Mouse (Mus musculus): ENCODE data around the gene Cfap221.

DNA sequence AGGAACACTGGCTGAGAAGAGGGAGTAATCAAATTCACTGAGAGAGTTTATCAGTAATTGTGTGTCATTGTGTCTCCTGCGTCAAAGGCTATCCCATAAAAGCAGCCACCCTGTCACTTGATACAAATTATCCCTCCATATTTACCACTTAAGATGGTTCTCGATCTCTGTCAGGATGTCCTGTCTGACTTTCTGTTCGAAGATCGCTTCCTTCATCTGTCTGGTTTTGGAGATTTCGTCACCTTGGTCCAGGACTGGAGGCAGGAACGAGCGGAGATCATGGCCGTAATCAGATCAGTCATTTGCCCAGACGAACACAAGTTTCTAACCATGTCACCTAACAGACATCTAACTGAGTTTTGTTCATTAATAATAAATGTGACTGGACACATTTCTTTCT, 43.6 kb downstream of the Cfap221 start:
- TF ChIP-seq CTCF (IDR thresholded peaks at IDR 0.05; ENCODE audit: low read depth), result no peak
- TF ChIP-seq EP300 (optimal IDR thresholded peaks at IDR 0.05), result no peak

All from stomach, postnatal 0 days (tissue).